Mouse (Mus musculus) megakaryocyte, embryonic 14.5 days (primary cell): ENCODE results near the gene Cisd1. TPM values are rescaled to one million over a fixed set of nuclear protein-coding genes. Genes with fewer than 3 reads are reported as not detected.

Source experiments
- H3K27me3 ChIP-seq: replicated peaks from 2 replicates; pipeline ENCODE3; 2012; ENCODE audit warnings: inconsistent platforms
- H3K36me3 ChIP-seq: replicated peaks from 2 replicates; pipeline ENCODE3; 2012; ENCODE audit warnings: low read length, inconsistent platforms, mixed read lengths
- H3K4me1 ChIP-seq: 2 replicates; pipeline ENCODE4 v1.6.1; 2012; ENCODE audit warnings: inconsistent platforms
- H3K4me3 ChIP-seq: replicated peaks from 2 replicates; pipeline ENCODE3; 2012; ENCODE audit warnings: moderate library complexity, mild to moderate bottlenecking, inconsistent platforms
- H3K9me3 ChIP-seq: 2 replicates; pipeline ENCODE4 v1.6.1; 2012; ENCODE audit warnings: inconsistent platforms
- FLI1 ChIP-seq: IDR thresholded peaks from 2 replicates; pipeline ENCODE4 v1.6.1; 2012; ENCODE audit warnings: low read length, inconsistent platforms, mixed read lengths
- GATA1 ChIP-seq: IDR thresholded peaks from 3 replicates; pipeline ENCODE4 v1.6.1; 2012; ENCODE audit warnings: mixed read lengths, low read length, inconsistent platforms, borderline replicate concordance
- polyA plus RNA-seq: library from polyadenylated mRNA; stranded (reverse); fragments of >175 nt; gene quantifications from 2 replicates; pipeline ENCODE4 v1.2.3, GENCODE M21; 2012; ENCODE audit warnings: low replicate concordance; ENCODE audit not compliant: insufficient read depth

Cisd1 gene
- polyA plus RNA-seq, 1 experiment, result 32.1 TPM

DNA sequence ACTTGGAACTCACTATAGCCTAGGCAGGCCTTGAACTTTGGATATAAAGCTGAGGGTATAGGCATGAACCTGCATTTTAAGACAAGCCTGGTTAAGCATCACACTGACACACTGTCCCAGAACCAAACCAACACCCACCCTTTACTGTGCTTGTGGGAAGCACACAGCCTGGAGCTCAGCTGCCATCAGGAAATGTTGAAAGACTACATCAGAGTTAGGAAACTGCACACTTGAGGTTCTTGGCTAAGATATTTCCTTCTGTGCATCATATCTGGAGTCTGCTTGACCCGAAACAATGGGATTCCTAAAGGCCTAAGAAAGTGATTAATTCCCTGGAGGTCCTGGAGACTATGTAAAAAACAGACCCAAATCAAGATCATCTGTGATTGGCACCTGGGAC lies 4.5 kb upstream of the Cisd1 start:
- Histone ChIP-seq H3K9me3 (no peaks in the 10 kb centered on the region), H3K4me3 (peak overlapping the region; percentile 100), H3K36me3 (peaks cover 35% of the 10 kb centered on the region), H3K27me3 (no peaks in the 10 kb centered on the region), H3K4me1 (peaks cover 52% of the 10 kb centered on the region)
- TF ChIP-seq FLI1, result no peak
- TF ChIP-seq GATA1, result no peak

DNA sequence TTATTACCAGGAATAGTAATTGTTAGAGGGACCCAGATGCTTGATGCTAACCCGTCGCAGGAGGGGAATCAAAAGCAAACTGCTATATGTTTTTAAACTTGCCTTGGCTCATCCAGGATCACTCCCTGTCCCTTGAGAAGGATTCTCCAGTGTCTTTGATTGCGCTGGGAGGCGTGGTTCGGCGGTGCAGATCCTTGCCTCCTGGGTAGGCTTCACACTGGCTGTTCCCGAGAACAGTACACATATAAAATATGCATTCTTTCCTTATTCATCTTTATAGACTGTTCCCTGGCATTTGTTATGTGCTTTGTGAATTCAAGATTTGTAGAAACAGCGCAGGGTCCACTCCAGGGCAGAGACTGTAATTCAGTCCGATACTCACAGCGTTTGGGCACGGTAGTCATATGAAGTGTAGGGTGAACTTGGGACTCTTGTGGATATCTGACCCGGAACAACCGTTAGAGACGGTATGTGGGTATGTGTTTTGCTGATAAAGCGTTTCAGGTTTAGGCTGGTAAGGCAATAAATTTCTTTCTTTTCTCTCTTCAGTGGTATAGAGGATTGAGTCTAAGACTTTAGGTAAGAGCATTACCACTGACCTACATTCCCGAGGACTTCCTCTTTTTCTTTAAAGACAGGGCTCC lies 4.0 kb upstream of the Cisd1 start:
- H3K27me3 ChIP-seq, result no peaks in the 10 kb centered on the region
- H3K4me1 ChIP-seq, result peaks cover 55% of the 10 kb centered on the region
- peak overlapping the region; percentile 100 for H3K4me3 ChIP-seq
- H3K36me3 ChIP-seq, result peaks cover 34% of the 10 kb centered on the region
- TF ChIP-seq GATA1 (no peak), FLI1 (no peak)
- no peaks in the 10 kb centered on the region for H3K9me3 ChIP-seq

DNA sequence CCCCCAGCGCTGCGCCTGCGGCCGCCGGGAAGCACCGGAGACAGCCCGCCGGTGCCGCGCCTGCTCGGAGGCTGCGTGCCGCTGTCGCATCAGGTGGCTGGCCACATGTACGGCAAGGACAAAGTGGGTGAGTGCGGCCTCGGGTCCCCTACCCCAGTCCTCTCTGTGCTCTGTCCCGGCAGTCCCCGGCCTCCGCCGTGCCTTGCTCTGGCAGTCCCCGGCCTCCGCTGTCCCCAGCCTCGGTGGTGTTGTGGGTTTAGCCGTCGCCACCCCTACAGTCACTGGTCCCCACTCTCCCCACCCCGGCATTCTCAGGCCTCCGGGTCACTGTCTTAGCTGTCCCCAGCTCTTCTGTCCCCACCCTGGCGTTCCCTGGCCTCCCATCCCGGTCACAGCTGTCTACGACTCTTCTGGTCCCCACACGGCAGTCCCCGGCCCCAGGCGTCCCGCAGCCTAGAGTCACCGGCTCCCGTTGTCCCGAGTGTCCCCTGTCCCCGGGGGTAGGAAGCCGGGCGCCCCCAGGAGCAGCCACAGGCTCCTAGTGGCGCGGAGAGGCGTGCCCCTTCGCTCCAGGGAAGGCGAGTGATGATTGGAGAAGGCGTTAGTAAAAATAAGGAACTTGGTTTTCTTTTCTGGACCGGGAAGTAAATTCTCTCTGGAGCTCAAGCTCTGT lies 3.3 kb upstream of the Cisd1 start:
- peak overlapping the region; percentile 100 for H3K4me3 ChIP-seq
- H3K9me3 ChIP-seq, result no peaks in the 10 kb centered on the region
- no peaks in the 10 kb centered on the region for H3K27me3 ChIP-seq
- no peak for TF ChIP-seq FLI1
- no peak for TF ChIP-seq GATA1
- peaks cover 30% of the 10 kb centered on the region for H3K36me3 ChIP-seq
- peaks cover 62% of the 10 kb centered on the region for H3K4me1 ChIP-seq

DNA sequence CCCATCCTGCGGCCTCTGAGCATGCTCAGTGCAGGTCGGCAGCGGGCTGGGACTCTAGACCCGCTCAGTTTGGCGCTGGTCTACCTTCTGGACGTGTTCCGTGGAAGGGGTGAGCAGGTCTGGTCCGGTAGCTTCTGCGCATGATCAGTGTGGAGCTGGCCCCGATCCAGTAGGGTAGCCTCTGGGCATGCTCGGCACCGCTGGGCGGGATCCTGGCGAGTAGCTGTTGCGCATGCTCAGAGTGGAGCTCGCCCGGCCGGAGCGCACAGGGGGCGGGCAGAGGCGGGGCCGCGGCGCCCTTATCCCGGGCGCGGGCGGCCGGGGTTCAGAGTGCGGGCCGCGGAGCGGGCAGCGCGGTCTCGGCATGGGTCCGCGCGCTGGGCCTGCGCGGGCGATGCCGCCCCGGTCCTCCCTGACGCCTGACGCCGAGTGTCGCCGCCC lies 2.8 kb upstream of the Cisd1 start, which contains the start of gene Ipmk:
Gene Ipmk, plus strand, starts transcription at position 255 of the 441 bp plus-strand sequence.
- peak within 1 kb of the TSS; percentile 100 for H3K4me3 ChIP-seq
- no peaks in the 10 kb centered on the region for H3K9me3 ChIP-seq
- peaks cover 65% of the 10 kb centered on the region for H3K4me1 ChIP-seq
- TF ChIP-seq GATA1, result no peak
- TF ChIP-seq FLI1, result no peak
- H3K27me3 ChIP-seq, result no peaks in the 10 kb centered on the region
- peaks cover 25% of the 10 kb centered on the region for H3K36me3 ChIP-seq

GRCm38 (mm10) chr10:71346722-71347508 lies 2.2 kb upstream of the Cisd1 start:
- TF ChIP-seq GATA1, result no peak
- TF ChIP-seq FLI1, result no peak
- H3K36me3 ChIP-seq, result peaks cover 24% of the 10 kb centered on the region
- H3K4me3 ChIP-seq, result peak overlapping the region; percentile 100
- H3K27me3 ChIP-seq, result no peaks in the 10 kb centered on the region
- peaks cover 71% of the 10 kb centered on the region for H3K4me1 ChIP-seq
- H3K9me3 ChIP-seq, result no peaks in the 10 kb centered on the region

DNA sequence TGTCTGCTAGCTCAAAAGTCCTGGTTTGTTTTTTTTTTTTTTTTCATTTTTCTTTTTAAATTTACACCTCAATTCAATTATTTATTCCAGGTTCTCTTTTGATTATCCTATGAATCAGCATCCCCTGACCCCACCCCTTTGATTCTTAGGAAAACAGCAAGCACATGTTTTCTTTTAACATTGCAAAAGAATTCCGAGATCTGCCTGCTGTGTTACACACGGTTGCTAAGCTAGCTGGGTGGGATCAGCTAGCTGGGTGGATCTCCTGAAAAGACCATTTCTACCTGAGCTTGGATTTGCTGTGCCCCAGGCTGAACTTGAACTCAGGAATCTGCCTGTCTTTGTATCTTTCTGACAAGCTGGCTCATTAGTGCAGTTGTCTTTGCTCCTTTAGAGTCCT lies 1.4 kb upstream of the Cisd1 start:
- H3K4me3 ChIP-seq, result peak overlapping the region; percentile 100
- no peaks in the 10 kb centered on the region for H3K9me3 ChIP-seq
- H3K36me3 ChIP-seq, result peaks cover 18% of the 10 kb centered on the region
- TF ChIP-seq GATA1, result no peak
- TF ChIP-seq FLI1, result no peak
- H3K4me1 ChIP-seq, result peaks cover 71% of the 10 kb centered on the region
- no peaks in the 10 kb centered on the region for H3K27me3 ChIP-seq

DNA sequence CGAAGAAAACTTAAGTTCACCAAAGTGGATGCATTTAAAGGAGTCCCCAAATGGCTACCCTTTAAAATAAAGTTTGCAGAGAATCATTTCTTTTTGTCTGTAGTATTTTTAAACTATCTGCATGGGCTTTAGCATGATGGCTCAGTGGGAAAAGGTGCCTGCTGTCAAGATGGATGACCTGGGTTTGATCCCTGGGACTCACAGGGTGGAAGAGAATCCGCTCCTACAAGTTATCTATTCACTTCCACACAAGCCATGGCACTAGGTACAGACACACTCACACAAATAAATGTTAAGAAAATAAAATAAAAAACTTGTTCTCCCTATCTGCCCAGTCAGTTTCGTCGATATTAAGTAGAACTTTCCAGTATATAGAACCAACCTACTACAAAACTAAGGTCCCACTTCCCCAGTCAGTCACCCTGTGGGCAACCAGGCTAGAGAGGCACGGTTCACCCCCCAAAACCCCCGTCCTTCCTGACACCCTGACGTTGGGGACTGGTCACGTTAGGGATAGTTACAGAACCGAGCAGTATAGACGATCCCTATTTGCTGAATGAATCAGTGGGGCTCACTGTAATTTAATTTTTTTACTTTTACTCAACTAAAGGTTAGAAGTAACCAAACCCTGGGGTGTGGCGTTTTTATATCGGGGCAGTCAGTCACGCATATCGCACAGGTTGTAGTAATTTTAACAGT lies 1.0 kb downstream of the Cisd1 start:
- H3K4me3 ChIP-seq, result peak overlapping the region; percentile 92
- no peaks in the 10 kb centered on the region for H3K9me3 ChIP-seq
- H3K36me3 ChIP-seq, result peaks cover 7% of the 10 kb centered on the region
- peaks cover 70% of the 10 kb centered on the region for H3K4me1 ChIP-seq
- TF ChIP-seq FLI1, result no peak
- no peak for TF ChIP-seq GATA1
- no peaks in the 10 kb centered on the region for H3K27me3 ChIP-seq

- Histone ChIP-seq H3K27me3 (no peaks in the 10 kb centered on the region), H3K4me1 (peaks cover 74% of the 10 kb centered on the region), H3K9me3 (no peaks in the 10 kb centered on the region), H3K36me3 (peaks cover 7% of the 10 kb centered on the region), H3K4me3 (no peak overlapping the region)
- no peak for TF ChIP-seq FLI1
- TF ChIP-seq GATA1, result no peak
These were observed 1.6 kb downstream of the Cisd1 start for GRCm38 (mm10) chr10:71343130-71343529.

- Histone ChIP-seq H3K4me3 (no peak overlapping the region), H3K36me3 (peaks cover 7% of the 10 kb centered on the region), H3K4me1 (peaks cover 76% of the 10 kb centered on the region), H3K27me3 (no peaks in the 10 kb centered on the region), H3K9me3 (no peaks in the 10 kb centered on the region)
- TF ChIP-seq GATA1, result no peak
These were observed 2.5 kb downstream of the Cisd1 start for GRCm38 (mm10) chr10:71342030-71342805.
